Mouse (Mus musculus) megakaryocyte, embryonic 14.5 days (primary cell): ENCODE measurements around the gene Ank3.

Source experiments
- FLI1 ChIP-seq: IDR thresholded peaks from 2 replicates; pipeline ENCODE4 v1.6.1; 2012; ENCODE audit warnings: low read length, inconsistent platforms, mixed read lengths
- GATA1 ChIP-seq: IDR thresholded peaks from 3 replicates; pipeline ENCODE4 v1.6.1; 2012; ENCODE audit warnings: mixed read lengths, low read length, inconsistent platforms, borderline replicate concordance

DNA sequence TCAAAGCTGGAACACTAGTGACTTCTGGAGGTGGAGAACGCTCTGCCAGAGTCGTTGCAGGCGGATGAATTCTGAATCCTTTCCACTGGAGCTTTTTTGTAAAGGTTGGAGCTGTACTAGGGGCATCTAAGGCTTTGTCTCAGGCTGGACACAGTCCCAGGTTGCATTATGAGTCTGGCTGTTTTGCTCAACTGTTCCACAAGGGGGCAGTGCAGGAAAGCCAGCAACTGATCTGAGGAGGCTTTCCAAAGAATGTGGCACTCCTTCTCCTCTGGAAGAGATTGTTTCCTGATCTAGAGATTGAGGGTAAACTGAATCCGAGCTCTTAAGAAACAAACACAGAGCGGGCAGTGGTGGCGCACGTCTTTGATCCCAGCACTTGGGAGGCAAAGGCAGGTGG is 263.8 kb downstream of the Ank3 start:
- TF ChIP-seq GATA1 (no peak), FLI1 (no peak)
